Mouse (Mus musculus) C2C12 (cell line): ENCODE measurements around the gene Surf1. TPM values are rescaled to one million over a fixed set of nuclear protein-coding genes. Genes with fewer than 3 reads are reported as not detected.

Experiments
- H3K27me3 ChIP-seq: one replicate; pipeline ENCODE4 v1.6.1; 2011; ENCODE audit not compliant: control insufficient read depth, insufficient read depth, insufficient read length
- H3K36me3 ChIP-seq: one replicate; pipeline ENCODE4 v1.6.1; 2011; ENCODE audit not compliant: control insufficient read depth, insufficient read depth
- H3K4me3 ChIP-seq: one replicate; pipeline ENCODE4 v1.5.1; 2011; ENCODE audit warnings: mild to moderate bottlenecking, control low read depth; ENCODE audit not compliant: poor library complexity, insufficient read depth, severe bottlenecking
- H3K79me2 ChIP-seq: one replicate; pipeline ENCODE4 v1.6.1; 2011; ENCODE audit not compliant: control insufficient read depth, insufficient read depth
- H3K79me3 ChIP-seq: one replicate; pipeline ENCODE4 v1.6.1; 2011; ENCODE audit warnings: low read depth, control low read depth
- H3ac ChIP-seq: one replicate; pipeline ENCODE3; 2011; ENCODE audit warnings: low read depth; ENCODE audit not compliant: control insufficient read depth, insufficient read length
- CEBPB ChIP-seq: IDR thresholded peaks from one replicate; pipeline ENCODE4 v1.6.1; 2011; ENCODE audit warnings: low read depth, mild to moderate bottlenecking, control low read depth, moderate library complexity
- CTCF ChIP-seq: IDR thresholded peaks from one replicate; pipeline ENCODE4 v1.5.1; 2011; ENCODE audit not compliant: control insufficient read depth, insufficient read depth, insufficient read length
- FOSL1 ChIP-seq: IDR thresholded peaks from one replicate; pipeline ENCODE4 v1.8.0; 2011; ENCODE audit warnings: mild to moderate bottlenecking, low read length; ENCODE audit not compliant: poor library complexity, insufficient read depth, severe bottlenecking
- MAX ChIP-seq: IDR thresholded peaks from one replicate; pipeline ENCODE4 v1.6.1; 2011; ENCODE audit warnings: mild to moderate bottlenecking, control low read depth
- MYOD1 ChIP-seq: IDR thresholded peaks from one replicate; pipeline ENCODE4 v1.6.1; 2011; ENCODE audit warnings: low read depth; ENCODE audit not compliant: control insufficient read depth, insufficient read length
- MYOG ChIP-seq: IDR thresholded peaks from one replicate; pipeline ENCODE4 v1.6.1; 2011; ENCODE audit not compliant: control insufficient read depth, insufficient read length; ENCODE audit errors: extremely low read depth
- USF1 ChIP-seq: IDR thresholded peaks from one replicate; pipeline ENCODE4 v1.6.1; 2011; ENCODE audit warnings: low read depth, mild to moderate bottlenecking, control low read depth, moderate library complexity
- polyA plus RNA-seq: library from polyadenylated mRNA; unstranded; fragments of >200 nt; fragmentation: generic; extraction: Trizol; gene quantifications from one replicate; pipeline ENCODE4 v1.2.1, GENCODE M21; 2012; ENCODE audit warnings: missing spikeins

Gene Surf1
- polyA plus RNA-seq, 1 experiment: 40.8 TPM

DNA sequence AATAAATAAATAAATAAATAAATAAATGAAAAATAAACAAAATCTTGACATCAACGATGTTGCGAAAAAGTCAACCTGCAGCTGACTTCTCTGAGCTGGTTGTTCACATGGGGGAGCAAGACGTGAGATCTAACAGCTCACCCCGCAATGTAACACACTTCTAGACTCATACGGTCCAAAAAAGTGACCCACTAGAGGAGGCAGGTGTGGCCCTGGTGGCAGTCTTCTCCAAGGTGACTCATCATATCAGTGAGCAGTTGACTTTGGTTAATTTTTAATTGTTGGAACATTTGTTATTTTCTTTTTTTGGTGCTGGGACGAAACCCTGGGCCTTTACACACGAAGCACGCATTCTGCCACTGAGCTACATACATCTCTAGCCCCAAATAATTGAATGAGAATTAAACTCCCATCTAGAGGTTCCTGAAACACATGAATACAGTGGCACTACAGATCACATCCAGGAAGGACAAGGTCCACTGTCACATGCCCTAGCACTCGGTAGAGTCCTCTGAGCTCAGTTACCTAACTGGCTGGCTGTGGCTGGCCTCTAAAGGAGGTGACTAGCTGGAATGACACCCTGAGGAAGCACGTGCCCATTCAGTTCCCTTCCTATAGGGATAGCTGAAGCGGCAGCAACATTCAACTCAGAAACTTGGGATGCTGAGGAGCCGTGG lies 40.6 kb upstream of the Surf1 start:
- Histone ChIP-seq H3K4me3 (no peak overlapping the region), H3K36me3 (peaks cover 89% of the 10 kb centered on the region), H3K27me3 (no peaks in the 10 kb centered on the region), H3K79me2 (peaks cover 27% of the 10 kb centered on the region), H3K79me3 (peaks cover 4% of the 10 kb centered on the region), H3ac (no peak overlapping the region)
- TF ChIP-seq MAX (no peak), MYOG (no peak)

- Histone ChIP-seq H3ac (no peak overlapping the region), H3K4me3 (no peak overlapping the region), H3K27me3 (no peaks in the 10 kb centered on the region), H3K79me3 (no peaks in the 10 kb centered on the region), H3K79me2 (peaks cover 6% of the 10 kb centered on the region), H3K36me3 (peaks cover 77% of the 10 kb centered on the region)
- no peak for TF ChIP-seq CEBPB
- no peak for TF ChIP-seq USF1
- no peak for TF ChIP-seq CTCF
- no peak for TF ChIP-seq MAX
- no peak for TF ChIP-seq FOSL1
- TF ChIP-seq MYOG: no peak
- no peak for TF ChIP-seq MYOD1
Observed at GRCm38 (mm10) chr2:26954735-26955395, 38.5 kb upstream of the Surf1 start.

DNA sequence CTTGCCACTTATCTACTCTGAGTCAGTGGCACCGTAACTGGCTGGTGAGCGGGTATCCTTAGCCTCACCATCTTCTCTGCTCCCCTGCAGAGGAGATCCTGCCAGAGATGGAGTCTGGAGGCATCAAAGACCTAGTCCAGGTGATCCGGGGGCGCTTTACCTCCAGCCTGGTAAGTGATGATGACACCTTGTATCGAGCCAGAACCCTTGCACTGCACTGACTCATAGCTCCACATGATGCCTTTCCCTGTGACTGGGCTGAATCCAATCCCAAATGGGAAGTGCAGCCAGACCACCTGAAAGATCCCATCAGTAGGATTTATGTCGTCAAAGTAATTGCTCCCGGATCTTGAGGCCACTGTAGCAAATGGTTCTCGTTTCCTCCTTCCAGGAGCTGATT lies 36.5 kb upstream of the Surf1 start:
- TF ChIP-seq MYOD1 (no peak), CTCF (no peak), MYOG (no peak), USF1 (no peak), CEBPB (no peak), MAX (no peak), FOSL1 (no peak)
- Histone ChIP-seq H3K36me3 (peaks cover 61% of the 10 kb centered on the region), H3K27me3 (no peaks in the 10 kb centered on the region), H3K79me3 (no peaks in the 10 kb centered on the region), H3K79me2 (no peaks in the 10 kb centered on the region), H3ac (no peak overlapping the region), H3K4me3 (no peak overlapping the region)

- TF ChIP-seq MYOG (no peak), FOSL1 (no peak), CEBPB (no peak), MAX (no peak), MYOD1 (no peak), CTCF (no peak), USF1 (no peak)
- no peak overlapping the region for H3K4me3 ChIP-seq
- H3K36me3 ChIP-seq: peaks cover 54% of the 10 kb centered on the region
- H3ac ChIP-seq: no peak overlapping the region
- no peaks in the 10 kb centered on the region for H3K27me3 ChIP-seq
- no peaks in the 10 kb centered on the region for H3K79me3 ChIP-seq
- H3K79me2 ChIP-seq: no peaks in the 10 kb centered on the region
Observed at GRCm38 (mm10) chr2:26952193-26952592, 35.9 kb upstream of the Surf1 start.

DNA sequence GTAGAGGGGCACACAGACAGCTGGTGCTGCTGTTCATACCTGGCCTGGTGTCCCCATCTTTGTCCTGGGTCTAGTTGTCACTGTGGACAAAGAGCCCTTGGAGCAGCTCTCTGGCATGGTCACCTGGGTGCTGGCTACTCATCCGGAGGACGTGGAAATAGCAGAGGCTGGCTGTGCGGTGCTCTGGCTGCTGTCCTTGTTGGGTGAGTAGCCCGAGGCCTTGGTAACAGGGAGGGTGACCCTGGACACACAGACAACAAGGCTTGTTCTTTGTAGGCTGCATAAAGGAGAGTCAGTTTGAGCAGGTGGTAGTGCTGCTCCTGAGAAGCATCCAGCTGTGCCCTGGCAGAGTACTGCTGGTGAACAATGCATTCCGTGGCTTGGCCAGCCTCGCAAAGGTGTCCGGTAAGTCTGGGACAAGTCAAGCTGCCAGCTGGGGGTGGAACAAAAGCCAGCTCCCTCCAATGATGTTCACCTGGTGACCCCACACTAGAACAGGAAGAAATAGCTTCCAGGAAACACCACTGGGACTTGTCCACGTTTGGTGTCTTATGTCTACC lies 35.1 kb upstream of the Surf1 start:
- Histone ChIP-seq H3K79me2 (no peaks in the 10 kb centered on the region), H3K79me3 (no peaks in the 10 kb centered on the region), H3K4me3 (no peak overlapping the region), H3ac (no peak overlapping the region), H3K27me3 (no peaks in the 10 kb centered on the region), H3K36me3 (peaks cover 46% of the 10 kb centered on the region)
- TF ChIP-seq MYOD1 (no peak), FOSL1 (no peak), CEBPB (no peak), MAX (no peak), MYOG (no peak), CTCF (no peak), USF1 (no peak)
